Mouse (Mus musculus): ENCODE results near the gene Ndrg2.
"Not testable (repeated sequence)": the region's sequence is repeated elsewhere in the genome, so short reads cannot be mapped to it uniquely, and the experiment has no call there.

Ndrg2 gene

DNA sequence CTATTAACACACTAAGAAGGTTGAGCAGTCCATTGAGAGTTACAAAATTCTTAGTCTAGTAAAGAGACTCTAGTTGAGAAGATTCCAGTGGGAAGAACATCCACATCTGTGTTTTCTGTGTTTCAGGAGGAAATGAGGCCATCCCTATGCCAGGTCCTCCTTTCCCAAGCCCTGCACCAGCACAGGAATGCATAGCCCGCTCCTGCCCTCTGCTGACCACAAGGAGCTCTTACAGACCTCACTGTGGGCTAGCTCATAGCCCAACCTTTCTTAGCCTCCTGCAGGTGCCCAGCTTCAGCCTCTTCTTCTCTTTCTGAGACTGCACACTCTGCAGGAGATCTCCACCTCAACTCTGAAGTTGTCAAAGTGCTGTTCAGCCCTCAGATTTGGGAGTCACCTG, 50.4 kb downstream of the Ndrg2 start:
- DNase-seq, result not testable (repeated sequence)

DNA sequence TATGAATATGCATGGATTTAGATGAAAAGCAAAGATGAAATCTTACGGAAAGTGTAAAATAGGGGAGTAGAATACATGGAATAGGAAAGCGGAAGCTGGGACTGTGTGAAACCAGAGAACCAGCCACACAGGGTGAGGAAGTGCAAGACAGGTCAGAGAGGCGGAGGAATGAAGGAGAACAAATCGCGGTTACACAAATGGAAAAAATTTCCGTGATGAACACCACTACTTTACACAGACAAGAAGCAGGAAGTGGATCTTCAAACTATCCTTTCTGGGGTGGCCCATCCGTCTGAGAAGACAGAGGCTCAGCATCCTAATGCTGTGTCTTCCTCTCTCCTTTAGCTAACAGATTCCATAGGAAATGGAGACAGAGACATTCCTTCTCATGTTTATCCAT, 58.7 kb downstream of the Ndrg2 start:
- DNase-seq, result not testable (repeated sequence)
